Mouse (Mus musculus) spleen, postnatal 10 days (tissue): ENCODE data around the gene Gpr34.
A peak's percentile ranks its signal among the peaks of the same experiment; 100 is the strongest.

Experiments
- DNase-seq, 2 experiments: peaks; one replicate each; pipeline ENCODE4 v3.0.0; 2021 to 2022; ENCODE audit warnings: low spot score in 2 of 2

Gene Gpr34

DNA sequence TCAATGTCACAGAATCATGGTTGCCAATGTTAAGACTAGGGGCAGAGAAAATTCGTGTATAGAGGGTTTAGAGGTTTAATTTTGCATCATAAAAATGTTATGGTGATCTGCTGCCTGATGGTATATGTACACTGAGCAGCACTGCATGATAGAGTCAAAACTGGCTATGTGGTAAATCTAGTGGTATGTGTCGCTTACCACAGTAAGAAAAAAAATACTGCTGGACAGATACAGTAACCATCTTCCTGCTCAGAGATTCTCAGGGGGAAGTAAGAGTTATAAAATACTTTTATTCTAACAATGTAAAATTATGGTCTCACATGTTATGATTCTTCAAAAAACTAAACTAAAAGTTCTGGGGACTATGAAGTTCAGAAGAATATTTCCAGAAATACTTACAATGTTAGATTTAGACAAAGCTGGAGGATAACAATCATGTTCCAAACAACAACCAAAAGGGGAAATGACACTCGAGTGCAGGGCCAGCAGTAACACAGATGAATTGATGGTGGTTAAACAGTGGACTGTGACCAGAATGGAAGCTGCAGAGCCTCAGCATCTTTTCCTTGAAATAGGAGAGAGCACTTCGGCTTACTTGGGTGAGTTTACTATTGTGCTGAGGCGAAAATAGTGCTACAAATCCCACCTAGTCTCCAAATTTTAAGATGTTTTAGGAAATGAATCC, at the start of gene Gpr34:
Gpr34 (plus strand) TSS at position 491 of the 685 bp plus-strand sequence.
- no peak for DNase-seq

DNA sequence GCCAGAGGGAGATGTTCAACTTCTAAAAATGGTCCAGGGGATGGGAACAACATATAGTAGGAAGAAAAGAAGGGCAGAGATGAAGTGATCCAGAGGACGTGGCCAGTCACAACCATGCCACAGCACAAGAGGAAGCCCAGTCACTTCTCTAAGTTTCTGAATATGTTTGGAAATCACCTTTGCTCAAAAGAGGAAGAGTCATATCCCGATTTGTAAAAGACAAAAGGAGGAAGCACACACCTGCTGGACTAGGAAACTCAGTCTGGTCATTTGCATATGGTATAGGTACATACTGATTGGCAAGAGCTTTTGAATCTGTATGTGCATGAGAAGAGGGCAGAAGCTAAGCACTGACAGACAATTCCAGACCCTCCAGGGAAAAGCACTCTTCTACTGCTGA, 32.5 kb upstream of the Gpr34 start:
- no peak for DNase-seq

DNA sequence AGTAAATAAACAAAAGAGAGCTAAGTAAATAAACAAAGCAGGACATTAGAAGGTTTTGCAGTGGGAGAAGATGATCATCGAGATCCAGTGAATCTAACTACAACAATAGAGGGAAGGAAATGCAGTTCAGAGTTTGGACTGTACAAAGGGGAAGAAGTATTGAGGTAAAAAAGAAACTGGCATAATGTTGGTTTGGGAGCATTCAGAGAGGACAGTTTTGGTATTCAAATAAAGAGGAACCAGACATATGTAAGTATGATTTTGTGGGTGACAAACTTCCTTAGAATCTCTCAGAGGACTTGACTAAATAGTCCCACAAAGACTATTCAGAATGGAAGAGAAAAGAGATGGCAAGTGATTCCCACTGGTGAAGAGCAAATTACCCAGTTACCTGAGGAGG, 31.9 kb upstream of the Gpr34 start:
- DNase-seq, result no peak

DNA sequence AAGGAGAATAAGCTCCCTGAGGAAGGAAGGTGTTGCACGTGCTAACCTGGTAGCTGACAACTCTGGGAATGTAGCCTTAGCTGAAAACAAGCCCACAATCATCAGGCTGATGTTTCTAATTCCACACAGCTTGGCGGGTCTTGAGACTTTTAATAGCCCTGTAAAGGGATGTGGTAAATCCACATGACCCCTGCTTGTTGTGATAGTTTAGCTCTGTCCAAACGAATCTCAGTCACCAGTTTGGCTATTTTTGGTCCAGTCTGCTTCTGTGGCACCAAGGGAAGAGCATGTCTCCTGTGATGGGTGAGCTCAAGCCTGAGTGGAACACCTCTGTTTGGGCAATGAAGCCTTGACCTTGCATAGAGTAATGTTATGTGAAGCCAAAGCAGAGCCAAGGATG, 25.1 kb upstream of the Gpr34 start:
- no peak for DNase-seq

GRCm38 (mm10) chrX:13607752-13608151, 24.1 kb upstream of the Gpr34 start:
- DNase-seq, result no peak

DNA sequence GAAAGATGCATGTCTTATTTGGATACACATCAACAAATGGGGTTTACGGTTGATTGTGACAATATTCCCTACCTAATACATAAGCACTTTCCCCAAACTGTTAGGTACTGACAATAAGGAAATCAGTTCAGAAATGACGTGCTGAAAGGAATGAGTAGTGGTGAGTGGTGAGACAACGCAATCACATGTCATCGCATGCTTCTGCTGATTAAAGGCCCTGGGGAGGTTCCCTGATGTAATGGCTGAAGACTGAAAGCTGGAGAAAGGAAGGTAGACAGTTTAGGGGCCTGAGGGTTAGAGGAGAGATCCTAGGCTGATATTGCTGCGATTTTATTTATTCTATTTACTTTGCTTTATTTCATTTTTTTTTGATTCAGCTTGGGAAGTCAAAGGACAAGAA, 20.8 kb upstream of the Gpr34 start:
- no peak for DNase-seq

- no peak for DNase-seq
Measured at GRCm38 (mm10) chrX:13612115-13612514, 19.8 kb upstream of the Gpr34 start.

DNA sequence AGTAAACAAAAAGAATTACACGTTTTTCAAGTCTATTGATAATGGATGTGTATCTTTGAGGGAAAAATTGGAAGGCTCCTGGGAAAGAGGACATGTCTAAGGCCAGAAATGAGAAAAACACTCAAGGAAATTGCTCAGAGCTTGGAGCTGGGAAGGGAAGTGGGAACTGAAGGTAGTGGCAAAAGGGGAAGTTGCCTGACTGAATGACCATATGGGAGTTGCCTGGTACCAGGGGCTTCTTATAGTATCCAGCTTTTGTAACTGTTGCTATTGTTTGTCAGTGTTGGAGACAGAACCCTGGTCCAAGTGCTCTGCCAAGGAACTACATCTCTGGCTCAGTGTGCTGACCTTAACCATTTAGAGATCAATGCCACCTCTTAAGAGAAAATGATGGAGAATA, 15.2 kb upstream of the Gpr34 start:
- no peak for DNase-seq

DNA sequence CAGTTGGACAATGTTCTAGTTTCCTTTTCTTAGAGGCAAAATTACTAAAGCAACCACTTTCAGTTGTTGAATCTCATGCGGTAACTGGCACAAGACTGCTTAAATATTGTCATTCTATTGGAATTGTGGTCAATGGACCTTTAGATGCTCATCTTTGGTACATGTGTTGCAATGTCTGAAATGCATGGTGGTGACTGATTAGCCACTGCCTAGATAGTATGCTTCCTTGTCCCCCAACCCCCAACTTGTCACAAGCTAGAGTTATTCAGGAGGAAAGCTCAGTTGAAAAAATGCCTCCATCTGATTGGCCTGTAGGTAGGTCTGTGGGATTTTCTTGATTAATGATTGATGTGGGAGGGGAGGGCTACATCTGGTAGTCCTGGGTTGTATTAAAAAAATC, 14.6 kb upstream of the Gpr34 start:
- DNase-seq, result no peak

GRCm38 (mm10) chrX:13618476-13618875, 13.4 kb upstream of the Gpr34 start:
- DNase-seq, result no peak

DNA sequence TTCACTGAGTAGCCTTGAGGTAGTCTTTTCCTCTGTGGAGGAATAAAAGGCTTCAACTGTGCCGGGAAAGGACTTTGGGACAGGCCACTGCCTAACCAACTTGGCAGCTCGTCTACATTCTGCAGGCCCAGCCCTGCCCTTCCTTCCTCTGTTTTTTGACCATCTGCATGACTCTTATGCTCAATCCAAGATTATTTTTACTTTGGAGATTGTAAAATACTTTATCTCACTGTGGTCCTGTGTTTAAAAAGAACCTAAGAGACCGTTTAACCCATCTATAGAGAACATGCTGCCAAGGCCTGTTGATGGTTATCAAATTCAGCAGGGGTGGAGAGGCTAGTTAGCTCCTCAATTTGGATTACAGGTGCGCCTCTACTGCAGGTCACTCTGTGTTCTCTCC, 10.4 kb upstream of the Gpr34 start:
- DNase-seq, result no peak

DNA sequence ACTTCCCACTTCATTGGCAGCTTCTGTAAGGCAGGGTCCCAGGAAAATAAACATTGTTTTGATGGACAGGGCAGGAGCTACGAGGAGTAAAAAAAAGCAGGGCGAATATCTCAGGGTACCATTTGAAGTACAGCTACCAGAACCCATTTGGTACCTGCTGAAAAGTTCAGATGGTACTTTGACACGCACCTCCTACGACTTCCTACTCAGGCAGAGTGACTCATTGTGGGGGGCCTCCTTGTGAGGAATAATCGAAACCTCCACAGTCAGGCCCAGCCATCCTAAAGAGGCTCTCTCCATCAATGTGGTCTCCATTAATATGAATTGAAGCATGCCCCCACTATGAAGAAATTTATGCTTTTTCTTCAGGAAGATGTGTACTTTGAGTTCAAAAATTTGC, 9.2 kb upstream of the Gpr34 start:
- DNase-seq, result no peak

DNA sequence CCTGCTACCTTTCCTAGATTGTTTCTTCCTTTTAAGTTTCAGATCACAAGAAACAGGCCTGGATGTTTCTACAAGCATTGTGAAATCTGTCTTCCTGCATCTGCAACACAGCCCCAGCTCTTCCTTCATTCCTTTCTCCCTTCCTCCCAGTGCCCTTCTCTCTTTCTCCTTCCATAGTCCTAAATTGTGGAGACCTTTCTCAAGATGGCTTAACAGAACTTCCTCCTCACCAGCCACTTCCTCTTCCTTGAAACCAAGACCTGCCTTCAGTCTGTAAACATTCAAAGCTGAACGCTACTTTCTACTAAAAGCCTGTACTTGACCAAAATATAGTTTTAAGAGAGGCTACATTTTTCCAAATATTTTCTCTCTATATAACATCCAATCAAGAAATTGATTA, 4.5 kb downstream of the Gpr34 start:
- no peak for DNase-seq

DNA sequence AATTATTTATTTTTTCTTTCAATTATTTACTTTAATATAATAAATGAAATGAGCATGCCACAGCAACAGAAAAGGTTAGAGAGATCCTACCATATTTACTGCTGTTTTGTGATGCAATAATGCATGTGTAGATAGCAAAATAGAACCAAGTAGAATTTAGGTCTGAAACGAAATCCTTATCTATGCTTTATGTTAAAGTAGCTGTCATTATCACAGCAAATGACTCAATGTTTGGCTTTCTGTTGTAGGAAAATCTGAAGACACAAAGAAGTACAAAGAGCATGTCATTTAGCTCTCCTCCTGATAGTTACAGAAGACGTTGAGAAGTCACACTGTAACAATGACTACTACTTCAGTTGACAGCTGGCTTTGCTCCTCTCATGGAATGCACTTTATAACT, 7.0 kb downstream of the Gpr34 start:
- DNase-seq, result no peak

DNA sequence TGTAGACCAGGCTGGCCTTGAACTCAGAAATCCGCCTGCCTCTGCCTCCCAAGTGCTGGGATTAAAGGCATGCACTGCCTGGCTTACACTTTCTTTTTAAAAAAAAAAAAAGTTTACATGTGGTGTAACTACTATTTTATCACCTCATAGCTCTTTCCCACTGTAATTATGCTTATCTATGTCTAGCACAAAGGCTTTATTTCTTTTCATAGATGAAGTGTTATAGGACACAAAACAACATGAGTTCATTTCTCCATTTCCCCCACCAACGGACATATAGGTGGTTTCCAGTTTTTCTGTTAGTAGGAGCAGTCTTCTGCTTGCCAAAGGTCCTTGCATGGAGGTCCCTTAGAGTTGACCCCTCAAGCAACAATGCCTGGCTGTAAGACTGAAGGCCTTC, 20.0 kb downstream of the Gpr34 start:
- no peak for DNase-seq

- DNase-seq, result no peak
Measured at GRCm38 (mm10) chrX:13652291-13652690, 20.4 kb downstream of the Gpr34 start.

GRCm38 (mm10) chrX:13655005-13655421, 23.1 kb downstream of the Gpr34 start:
- DNase-seq, result no peak

DNA sequence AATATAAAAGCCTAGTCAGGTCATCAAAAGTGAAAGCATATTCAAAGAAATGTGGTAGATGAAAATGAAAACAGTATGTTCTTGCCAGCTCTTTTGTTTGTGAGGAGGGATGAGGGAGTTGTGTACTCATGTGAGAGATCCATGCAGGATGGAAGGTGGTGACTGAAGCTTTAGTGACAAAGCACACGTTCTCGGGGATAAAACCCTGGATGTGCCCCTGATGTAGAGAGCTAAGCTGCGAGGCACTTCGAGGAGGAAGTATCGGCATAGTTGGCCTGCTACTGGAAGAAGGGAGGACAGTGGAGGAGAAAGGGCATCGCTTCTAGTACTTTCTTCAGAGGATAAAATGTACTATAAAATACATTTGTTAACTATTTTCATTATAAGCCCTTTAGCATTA, 24.0 kb downstream of the Gpr34 start:
- DNase-seq, result no peak

- peak in 1 of 2 experiments; percentile 70 for DNase-seq
Measured at GRCm38 (mm10) chrX:13656721-13657120, 24.8 kb downstream of the Gpr34 start.

- DNase-seq, result no peak
Measured at GRCm38 (mm10) chrX:13658616-13659140, 26.8 kb downstream of the Gpr34 start.

- DNase-seq, result no peak
Measured at GRCm38 (mm10) chrX:13659201-13659890, 27.5 kb downstream of the Gpr34 start.

DNA sequence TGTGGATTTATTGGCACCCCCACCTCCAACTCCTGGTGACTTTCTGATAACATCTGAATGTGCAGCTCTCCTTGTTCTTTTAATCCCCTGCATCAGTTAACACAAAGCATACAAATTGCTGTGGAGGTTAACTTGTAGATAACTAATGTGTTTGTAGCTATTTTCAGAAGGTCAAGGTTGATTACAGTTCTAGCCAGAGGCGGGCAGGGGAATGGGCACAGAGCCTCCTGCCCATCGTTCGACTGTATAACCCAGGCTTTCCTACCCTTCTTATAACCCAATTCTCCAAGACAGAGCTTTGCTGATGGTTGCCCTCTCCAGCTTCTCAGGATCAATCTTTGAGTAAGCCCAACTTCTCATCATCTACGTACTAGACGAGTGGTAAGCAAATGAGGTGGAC, 29.2 kb downstream of the Gpr34 start, which contains the start of gene Gpr82:
Gpr82 (plus strand) TSS at position 301 of the 400 bp plus-strand sequence.
- DNase-seq, result no peak

DNA sequence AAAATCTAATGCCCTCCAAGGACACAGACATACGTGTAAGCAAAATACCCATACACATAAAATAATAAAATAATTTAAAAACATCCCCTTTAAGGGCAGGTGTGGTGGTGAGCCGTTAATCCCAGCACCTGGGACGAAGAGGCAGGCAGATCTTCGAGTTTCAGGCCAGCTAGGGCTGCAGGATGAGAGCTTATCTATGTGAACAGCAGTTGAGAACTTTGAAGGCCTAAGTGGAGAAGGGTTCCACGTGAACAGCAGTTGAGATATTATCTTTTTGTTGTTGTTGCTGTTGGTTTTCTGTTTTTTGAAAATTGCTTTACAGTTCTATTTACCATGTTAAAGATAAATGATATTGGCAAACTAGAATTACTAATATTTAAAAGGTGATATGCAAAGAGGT, 37.0 kb downstream of the Gpr34 start:
- no peak for DNase-seq
